Mouse (Mus musculus): ENCODE results near the gene Fcer1g.

Fcer1g gene

DNA sequence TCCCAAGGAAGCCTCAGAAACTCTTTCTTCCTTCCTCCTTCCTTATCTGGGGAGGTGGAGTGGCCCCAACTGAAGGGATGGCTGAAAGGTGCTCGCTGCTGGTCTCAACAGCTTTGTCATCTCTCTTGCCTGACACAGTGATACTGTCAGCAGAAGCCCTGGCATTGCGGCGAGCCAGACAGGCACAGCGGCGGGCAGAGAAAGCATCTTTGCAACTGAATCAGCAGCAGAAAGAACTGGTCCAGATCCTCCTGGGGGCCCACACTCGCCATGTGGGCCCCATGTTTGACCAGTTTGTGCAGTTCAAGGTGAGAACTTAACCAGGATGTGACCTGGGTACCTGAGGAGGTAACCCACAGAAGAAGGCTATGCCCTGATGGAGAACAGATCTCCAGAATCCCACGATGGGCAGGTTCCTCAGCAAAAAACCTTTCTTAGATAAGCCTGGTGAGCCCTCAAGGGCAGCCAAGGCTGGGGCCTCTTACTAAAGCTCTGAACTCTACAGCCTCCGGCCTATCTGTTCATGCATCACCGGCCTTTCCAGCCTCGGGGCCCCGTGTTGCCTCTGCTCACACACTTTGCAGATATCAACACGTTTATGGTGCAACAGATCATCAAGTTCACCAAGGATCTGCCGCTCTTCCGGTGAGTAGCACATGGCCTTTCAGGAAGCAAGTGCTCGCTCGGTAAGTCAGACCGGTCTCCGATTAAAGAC is 17.8 kb downstream of the Fcer1g start:
- DNase-seq (ENCODE audit: low read depth) = no peak

DNA sequence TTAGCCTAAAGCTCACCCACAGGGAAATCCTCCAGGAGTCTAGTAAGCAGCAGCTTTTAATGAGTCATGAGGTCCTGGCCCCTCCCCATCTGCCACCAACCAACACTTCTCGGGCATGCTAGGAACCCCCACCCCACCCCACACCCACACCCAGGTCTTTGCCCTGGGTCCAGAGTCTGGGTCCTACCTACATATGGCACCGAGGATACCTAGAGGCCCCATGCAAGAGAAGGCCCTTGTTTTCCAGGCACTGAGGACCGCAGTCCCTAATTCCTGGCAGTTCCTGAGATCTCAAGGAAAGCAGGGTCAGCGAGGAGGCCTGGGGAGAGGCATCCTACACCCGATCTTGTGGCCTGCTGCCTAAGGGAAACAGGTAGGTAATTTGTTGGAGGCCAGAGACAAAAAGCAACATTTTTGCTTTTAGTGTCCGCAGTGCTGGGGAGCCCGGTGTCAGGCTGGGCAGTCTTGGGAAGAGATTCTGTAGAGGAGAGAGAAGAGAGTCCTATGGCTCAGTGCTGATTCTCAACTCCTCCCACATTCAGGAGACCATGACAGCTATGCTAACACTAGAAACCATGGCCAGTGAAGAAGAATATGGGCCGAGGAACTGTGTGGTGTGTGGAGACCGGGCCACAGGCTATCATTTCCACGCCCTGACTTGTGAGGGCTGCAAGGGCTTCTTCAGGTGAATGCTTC is 20.2 kb downstream of the Fcer1g start, which contains the start of gene Nr1i3:
Gene Nr1i3, plus strand, starts transcription at position 170 of the 696 bp plus-strand sequence.
- DNase-seq (ENCODE audit: low read depth) = no peak

DNA sequence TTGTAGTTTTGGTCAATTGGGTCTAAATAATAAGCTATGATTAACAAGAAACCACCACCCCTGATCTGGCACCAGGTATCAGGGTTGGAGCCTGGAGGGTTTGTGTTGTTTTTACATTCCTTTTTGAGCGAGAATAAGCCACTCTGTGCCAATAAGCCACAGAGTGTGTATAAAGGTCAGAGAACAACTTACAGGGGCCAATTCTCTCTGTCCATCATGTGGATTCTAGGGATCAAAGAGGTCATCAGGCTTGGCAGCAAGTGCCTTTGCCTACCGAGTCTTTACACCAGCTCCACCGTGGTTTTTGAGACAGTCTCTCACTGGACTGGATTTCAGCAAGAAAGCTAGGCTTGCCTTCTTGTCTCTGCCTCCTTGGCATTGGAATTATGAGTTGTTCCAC is 21.3 kb downstream of the Fcer1g start:
- no peak for DNase-seq (ENCODE audit: low read depth)

DNA sequence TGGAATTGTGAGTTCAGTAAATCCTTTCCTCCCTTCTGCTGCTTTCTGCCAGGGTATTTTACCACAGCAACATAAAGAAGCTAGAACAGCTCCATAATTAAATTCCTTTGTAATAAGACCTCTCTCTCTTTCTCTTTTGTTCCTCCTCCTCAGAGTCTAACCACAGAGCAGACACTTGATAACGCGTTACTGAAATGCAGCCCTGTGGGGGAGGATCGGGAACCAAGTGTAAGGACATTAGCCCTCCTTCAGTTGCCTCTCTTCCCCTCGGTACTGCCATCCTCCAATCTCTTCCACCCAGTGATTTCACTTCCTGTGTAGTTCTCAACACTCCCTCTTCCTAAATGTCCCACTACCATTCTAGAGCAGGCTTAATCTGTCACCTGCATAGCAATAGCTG is 24.8 kb downstream of the Fcer1g start:
- no peak for DNase-seq (ENCODE audit: low read depth)

DNA sequence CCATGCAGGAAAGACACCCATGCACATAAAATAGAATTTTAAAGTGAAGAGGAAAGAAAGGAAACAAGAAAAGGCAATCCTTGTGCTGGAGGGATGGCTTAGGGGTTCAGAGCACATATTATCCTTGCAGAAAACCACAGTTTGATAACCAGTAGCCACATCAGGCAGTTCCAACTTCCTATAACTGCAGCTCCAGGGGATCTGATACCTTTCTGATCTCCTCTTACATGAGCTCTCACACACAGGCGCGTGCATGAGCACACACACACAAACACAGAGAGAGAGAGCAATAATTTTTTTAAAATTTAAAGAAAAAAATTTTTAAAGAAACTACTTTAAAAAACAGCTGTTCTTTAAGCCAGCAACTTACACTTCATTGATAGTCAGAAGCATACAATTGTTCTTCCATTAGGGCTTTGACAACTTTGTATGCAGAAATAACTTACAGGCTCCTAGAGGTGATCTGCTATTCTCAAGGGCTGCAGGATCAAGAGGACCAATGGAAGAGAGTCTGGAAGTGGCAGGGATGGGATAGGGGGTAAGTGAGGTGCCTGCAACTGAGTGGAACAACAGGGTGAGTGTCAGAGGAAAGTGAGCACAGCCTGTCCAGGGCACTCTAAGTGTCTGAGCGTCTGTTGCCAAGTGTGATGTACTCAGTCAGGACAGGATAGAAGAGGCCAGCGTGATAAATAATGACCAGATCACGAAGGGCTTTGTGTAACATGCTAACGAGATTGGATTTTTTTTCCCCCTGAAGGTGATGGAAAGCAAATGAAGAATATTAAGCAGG is 28.3 kb downstream of the Fcer1g start:
- no peak for DNase-seq (ENCODE audit: low read depth)

DNA sequence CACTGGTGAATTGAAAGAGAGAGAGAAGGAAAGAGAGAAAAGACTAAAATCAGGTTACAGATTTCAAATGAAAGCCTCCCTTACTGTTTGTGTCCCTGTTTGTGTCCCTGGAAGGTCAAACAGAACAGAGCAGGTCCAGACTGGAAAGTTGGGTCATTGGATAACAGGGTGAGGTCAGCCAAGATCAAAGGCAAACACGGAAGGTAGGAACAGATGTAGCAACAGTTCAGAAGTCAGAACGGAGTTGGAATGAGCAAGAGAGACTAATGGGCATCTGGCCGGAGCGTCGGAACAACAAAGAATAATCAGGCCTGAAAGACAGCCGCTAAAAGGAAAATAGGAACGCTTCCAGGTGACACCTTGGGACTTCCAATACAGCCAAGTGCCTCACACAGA is 29.9 kb downstream of the Fcer1g start:
- no peak for DNase-seq (ENCODE audit: low read depth)

DNA sequence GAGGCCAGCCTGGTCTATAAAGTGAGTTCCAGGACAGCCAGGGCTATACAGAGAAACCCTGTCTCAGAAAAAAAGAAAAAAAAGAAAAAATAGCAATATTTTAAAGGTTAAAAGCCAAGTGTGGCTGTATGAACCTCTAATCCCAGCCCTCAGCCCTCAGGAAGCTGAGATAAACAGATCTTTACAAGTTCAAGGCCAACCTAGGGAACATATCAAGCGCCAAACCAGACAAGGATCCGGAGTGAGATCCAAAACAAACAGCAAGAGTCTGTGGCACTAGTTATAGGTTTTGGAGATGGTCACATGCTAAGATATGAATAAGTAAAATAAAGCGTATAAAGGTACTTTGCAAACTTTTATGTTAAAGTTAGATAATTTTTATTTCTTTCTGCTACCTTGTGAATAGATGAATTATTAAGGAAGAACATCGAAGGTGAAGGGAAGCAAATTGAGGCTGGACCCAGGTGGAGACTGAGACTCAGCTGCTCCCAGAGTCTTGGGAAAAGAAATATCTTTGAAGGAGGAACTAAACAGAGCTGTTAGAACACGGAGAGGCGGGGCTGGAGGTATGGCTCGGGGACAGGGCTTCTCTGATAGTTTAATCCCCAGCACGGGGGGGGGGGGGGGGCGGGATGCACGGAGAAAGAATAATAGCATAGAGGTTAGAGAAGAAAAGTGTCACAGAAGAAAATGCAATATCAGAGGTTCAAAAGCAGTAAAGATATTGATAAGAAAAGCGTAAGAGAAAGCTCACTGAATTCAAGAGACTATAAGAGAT is 30.5 kb downstream of the Fcer1g start:
- DNase-seq (ENCODE audit: low read depth) = no peak

DNA sequence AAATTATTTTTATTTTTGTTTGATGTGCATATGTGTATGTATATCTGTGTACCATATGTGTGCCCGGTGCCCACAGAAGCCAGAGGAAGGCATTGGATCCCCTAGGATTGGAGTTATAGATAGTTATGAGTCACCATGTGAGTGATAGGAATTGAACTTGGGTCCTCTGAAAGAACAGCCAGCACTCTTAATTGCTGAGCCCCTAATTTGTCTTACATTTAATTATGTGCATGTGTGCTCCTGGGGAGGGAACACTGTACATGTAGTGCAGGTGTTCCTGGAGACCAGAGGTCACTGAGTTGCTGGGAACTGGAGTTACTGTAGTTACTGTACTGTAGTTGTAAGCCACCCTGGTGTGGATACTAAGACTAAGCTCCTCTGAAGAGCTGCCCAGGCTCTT is 33.4 kb downstream of the Fcer1g start:
- no peak for DNase-seq (ENCODE audit: low read depth)

DNA sequence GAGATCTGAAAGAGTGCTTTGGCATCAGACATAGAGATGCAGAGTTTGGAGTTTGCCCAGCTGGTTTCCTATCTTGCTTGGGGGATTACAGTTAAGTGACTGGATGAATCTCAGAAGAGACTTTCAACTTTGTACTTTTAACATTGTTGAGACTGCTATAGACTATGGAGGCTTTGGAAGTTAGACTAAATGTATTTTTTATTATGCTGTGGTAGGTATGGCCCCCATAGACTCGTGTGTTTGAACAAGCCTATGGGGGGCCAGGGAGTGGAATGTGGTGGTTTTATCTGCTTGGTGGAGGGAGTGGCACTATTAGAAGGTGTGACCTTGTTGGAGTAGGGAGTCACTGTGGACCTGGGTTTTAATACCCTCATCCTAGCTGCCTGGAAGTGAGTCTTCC is 34.6 kb downstream of the Fcer1g start:
- no peak for DNase-seq (ENCODE audit: low read depth)

DNA sequence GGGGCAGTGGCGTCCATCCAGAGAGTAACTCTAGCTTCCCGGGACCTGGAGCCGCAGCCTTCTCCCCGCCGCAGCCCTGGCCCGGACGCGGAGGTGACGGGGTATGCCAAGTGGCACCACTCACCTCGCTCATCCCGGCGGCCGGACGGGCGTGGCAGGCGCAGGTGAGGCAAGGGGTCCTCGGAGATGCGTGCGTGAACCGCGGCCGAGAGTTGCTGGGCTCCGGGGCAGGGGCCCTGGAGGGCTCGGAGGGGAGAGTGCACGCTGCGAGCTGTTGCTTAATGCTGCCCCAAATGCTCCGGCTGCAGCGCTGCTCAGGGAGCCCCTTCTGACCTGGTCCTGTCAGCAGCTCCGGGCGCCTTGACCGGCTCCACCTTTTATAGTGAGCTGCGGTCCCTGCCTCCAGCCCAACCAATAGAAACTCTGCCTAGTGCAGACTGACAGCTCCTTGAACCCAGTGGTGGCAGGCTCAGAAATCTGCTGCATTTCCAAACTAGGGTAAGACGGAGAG is 38.2 kb downstream of the Fcer1g start, which contains the start of gene Pcp4l1:
Gene Pcp4l1, minus strand, starts transcription at position 382 of the 511 bp plus-strand sequence.
- DNase-seq (ENCODE audit: low read depth) = no peak

DNA sequence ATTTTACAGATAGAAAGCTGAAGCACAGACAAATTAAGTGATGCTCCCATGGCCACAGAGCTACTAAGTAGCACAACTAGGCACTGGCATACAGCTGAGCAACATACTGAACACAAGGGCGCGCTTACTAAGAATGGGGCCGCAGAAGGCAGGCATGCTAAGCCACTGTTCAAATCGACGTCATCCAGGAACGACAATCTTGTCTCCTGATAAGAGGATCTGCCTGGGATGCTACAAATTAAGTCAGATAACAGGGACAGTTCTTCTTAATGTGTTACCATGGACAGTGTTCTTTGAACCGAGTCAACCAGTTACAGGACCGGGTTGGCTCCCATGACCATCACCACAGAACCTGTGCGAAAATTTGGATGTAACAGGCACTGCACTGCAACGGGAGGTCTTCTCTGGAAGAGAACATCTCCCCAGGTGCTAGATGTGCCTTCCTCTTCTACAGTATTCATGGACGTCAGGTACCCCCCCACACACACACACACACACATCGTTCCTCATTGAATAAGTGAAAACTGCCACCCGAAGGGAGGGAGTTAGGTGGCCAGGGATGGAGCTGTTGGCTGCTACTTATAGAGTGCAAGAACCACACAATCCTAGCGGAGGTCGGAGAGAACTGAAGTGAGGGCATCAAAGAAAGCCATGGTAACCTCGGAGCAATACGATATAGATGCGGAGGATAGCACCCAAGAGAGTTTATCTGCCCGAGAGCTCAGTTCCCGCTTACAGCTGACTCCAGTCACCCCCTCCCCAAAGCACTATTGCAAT is 38.9 kb downstream of the Fcer1g start:
- no peak for DNase-seq (ENCODE audit: low read depth)

DNA sequence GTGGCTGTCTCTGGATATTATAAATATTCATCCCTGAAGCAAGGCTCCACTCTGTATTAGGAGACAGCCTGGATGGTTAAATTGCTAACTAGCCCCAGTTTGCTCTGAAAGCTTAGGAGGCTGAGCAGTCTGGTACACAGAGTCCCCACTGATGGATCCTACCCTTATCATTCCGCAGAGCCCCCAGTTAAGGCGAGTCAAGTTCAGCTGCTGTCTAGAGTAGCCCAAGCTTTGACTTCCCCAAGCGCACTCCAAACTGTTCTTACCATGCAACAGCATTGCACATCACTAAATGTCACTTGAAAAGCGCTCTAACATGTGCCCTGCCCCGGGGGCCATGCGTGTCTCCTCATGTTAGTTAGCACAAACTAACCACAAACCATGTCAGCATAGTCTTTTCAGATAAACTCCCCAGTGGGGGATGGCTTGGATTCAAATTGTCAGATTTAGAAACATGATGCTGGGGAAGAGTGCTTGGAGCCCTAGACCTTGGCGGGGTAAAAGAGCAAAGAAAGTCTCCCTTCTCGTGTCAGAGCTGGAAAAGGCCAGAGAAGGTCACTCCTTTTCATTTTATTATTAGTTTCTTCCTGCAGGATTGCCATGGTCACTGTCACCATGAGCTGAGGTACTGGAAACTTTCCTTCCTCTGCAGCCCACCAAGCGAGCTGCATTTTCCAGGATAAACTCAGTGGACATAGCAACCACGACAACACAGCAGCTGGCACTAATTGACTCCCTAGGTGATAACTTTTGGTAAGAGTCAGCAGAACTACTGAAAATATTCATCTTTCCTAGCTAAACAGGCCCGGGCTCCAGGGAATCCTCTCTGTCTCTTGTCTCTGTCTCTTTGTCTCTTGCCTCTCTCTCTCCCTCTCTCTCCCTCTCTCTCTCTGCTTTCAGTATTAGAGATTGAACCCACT is 40.0 kb downstream of the Fcer1g start:
- no peak for DNase-seq (ENCODE audit: low read depth)

DNA sequence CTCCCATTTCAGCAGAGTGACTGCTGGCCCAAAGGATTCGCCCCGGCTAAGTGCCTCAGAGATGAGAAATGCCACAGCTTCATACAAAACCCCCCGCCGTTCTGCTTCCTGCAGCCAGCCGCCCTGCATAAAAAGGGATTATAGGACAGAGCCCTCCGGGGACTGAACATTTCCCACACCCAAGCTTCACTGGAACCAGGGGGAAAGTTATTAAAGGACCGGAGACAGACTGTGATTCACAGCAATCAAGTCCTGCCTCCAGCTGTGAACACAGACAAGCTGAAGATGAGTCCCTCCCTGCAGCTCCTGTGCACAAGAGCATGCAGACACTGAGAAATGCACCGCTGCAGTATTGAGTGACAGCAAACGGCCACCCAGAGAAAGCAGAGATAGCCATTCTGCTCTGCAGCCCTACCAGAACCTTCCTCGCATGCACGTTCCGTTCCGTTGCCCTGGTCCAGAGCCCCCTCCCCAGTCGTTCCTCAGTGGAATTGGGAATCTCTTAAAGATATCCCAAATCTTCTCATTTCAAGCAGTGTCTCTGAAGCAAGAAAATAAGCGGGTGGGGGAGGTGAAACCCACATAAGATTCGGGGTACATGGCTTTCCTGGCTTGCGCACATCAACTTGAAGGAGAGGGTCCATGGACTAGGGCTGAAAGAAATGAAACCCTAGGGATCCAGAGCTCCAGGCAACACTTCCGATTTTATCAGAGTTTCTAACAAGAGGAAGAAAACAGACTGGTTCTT is 40.9 kb downstream of the Fcer1g start:
- DNase-seq (ENCODE audit: low read depth) = no peak

DNA sequence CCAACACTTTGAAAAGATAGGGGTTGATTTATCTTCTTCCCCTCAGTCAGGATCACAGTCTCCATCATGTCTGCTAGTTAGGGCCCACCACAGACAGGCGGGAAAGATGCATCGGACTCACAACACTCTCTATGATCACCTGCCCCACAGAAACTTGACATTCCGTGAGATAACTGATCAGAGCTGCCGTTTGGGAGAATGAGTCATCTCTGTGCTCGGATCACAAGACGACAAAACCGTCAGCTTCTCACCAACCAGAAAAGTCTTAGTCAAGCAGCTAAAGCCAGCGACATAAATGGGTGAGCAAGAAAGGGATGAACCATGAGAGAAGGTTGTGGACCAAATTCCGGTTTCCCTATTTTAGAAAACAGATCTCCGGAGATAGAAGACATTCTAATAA is 41.9 kb downstream of the Fcer1g start:
- DNase-seq (ENCODE audit: low read depth) = no peak

DNA sequence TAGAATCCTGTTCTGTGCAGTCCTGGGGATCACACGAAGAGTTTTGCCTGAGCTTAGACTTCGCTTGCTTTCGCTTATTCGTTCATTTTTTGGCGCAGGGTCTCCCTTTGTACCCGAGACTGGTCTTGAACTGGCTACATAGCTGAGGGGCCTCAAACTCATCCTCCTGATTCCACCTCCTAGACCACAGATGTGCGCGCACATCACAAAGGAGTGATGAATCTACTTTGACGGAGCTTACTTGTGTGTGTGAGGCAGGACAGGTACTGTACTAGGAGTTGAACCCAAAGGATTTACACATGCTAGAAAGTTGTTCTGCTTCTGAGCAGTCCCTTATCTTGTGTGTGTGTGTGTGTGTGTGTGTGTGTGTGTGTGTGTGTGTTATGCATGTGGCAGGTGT is 43.3 kb downstream of the Fcer1g start:
- no peak for DNase-seq (ENCODE audit: low read depth)

DNA sequence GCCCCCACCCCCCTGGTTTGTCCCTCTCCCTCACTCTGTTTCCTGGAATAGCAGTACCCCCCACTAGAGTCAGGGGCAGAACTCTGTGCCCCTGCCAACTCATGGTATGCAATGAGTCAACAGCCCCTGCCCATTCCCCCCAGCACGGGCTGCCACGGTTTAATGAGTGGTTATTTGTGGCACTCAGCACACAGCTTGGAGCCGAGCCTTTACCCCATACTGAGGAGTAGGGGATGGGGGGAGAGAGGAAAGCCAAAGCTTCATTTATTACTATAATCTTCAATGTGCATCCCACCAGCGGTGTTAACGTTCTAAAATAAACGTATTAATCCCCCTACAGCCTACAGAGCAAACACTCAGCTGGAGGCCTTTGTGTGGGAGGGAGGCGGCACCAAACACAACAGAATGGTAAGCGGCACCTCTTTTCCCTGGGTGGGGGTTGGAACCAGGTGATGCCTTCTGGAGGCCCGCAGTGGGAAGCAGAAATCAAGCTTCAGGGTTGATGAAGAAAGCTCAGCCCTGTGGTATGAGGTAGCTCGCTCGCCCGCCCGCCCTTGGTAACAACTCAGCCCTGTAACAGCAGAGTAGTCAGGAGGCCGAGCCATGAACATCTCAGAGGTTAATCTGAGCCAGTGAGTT is 44.6 kb downstream of the Fcer1g start:
- DNase-seq (ENCODE audit: low read depth) = peak; percentile 61

DNA sequence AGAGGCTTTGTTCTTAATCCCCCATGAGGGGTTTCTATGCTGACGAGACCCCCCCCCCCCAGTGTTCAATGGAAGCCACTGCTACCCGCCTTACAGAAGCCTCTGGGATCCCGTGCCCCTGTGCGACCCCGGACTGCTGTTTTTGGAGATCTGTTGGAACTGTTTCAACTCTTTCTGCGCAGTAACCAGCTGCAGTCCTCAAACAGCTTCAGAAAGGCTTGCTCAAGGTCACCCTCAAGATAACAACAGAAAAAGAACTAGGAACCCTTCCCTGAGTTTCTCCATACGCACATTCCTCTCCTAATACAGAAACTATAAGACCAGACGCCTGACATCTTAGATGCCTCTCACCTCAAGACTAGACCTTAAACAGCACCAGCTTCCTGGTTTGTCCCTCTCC is 45.1 kb downstream of the Fcer1g start:
- DNase-seq (ENCODE audit: low read depth) = peak; percentile 35

DNA sequence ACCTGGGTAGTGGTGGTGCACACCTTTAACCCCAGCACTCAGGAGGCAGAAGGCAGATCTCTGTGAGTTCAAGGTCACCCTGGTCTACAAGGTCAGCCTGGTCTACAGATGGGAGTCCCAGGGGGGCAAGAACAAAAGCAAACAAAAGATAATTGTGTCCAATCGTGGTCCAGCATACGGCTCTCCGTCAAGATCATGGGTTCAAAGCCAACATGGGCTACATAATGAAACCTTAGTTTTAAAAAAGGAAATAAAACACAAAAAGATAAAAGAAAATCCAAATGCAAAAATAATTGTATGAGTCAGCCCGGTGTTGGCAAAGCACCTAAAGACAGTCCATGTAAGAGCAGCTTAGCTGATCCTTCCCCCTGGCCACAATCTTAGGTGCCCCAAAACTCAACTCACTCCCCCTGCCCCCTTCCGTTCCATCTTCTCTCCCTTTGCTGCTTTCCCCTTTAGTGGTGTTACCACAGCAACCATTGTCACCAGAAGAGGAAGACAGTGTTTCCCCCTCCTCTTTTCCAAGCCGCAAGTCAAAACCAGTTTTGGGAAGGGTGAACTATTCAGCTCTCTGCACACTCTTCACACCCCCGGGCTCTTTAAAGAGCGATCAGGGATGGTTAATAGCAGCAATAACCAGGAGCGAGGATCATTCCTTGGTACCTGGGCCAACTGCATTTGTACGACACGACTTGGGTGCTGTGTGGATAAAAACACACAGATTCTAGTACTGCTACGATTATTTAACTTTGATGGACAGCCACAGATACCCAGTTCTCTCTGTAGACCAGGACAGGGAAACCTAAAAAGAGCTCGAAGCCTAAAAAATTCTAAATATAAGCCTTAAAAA is 46.1 kb downstream of the Fcer1g start:
- DNase-seq (ENCODE audit: low read depth) = peak; percentile 14
